Mouse (Mus musculus): ENCODE results near the gene Mrc2. TPM values are rescaled to one million over a fixed set of nuclear protein-coding genes. Genes with fewer than 3 reads are reported as not detected.

Gene Mrc2
- total and polyA plus RNA-seq, 2 experiments from 2014 or later = 4.2 to 21.4 TPM

- H3K27ac ChIP-seq = no peak overlapping the region
- WGBS = 87% methylated on average over 4 of the region's 4 CpGs
- DNase-seq (ENCODE audit: low spot score) (no peak), ATAC-seq (no peak)
- no peaks in the 10 kb centered on the region for H3K4me1 ChIP-seq (ENCODE audit: insufficient read depth, low read length)
- H3K9me3 ChIP-seq (ENCODE audit: low read length) = no peaks in the 10 kb centered on the region
- no peaks in the 10 kb centered on the region for H3K27me3 ChIP-seq (ENCODE audit: insufficient read depth, low read length)
- TF ChIP-seq CTCF (IDR thresholded peaks at IDR 0.05; ENCODE audit: low read depth) = no peak
- no peak overlapping the region for H3K4me3 ChIP-seq (ENCODE audit: low read length)
- peaks cover 25% of the 10 kb centered on the region for H3K36me3 ChIP-seq (ENCODE audit: insufficient read depth, low read length)
- no peak overlapping the region for H3K9ac ChIP-seq (replicated peaks; ENCODE audit: low read length)
- H3K4me2 ChIP-seq (ENCODE audit: low read depth, low read length) = no peak overlapping the region
Measured at GRCm38 (mm10) chr11:105261601-105262351, 30.7 kb upstream of the Mrc2 start.

GRCm38 (mm10) chr11:105264506-105264905, 27.9 kb upstream of the Mrc2 start:
- Histone ChIP-seq H3K27me3 (ENCODE audit: insufficient read depth, low read length) (no peaks in the 10 kb centered on the region), H3K9me3 (ENCODE audit: low read length) (no peaks in the 10 kb centered on the region), H3K4me1 (ENCODE audit: insufficient read depth, low read length) (no peaks in the 10 kb centered on the region), H3K27ac (no peak overlapping the region), H3K9ac (replicated peaks; ENCODE audit: low read length) (no peak overlapping the region), H3K4me3 (ENCODE audit: low read length) (no peak overlapping the region), H3K36me3 (ENCODE audit: insufficient read depth, low read length) (peaks cover 24% of the 10 kb centered on the region), H3K4me2 (ENCODE audit: low read depth, low read length) (no peak overlapping the region)
- no peak for ATAC-seq
- TF ChIP-seq CTCF (IDR thresholded peaks at IDR 0.05; ENCODE audit: low read depth) = no peak
- no peak for DNase-seq (ENCODE audit: low spot score)

- H3K36me3 ChIP-seq (ENCODE audit: insufficient read depth, low read length) = peaks cover 24% of the 10 kb centered on the region
- DNase-seq (ENCODE audit: low spot score) = no peak
- no peak for ATAC-seq
- H3K27me3 ChIP-seq (ENCODE audit: insufficient read depth, low read length) = no peaks in the 10 kb centered on the region
- H3K9me3 ChIP-seq (ENCODE audit: low read length) = no peaks in the 10 kb centered on the region
- H3K27ac ChIP-seq = no peak overlapping the region
- H3K4me1 ChIP-seq (ENCODE audit: insufficient read depth, low read length) = no peaks in the 10 kb centered on the region
- 92% methylated on average over 3 of the region's 3 CpGs for WGBS
- no peak overlapping the region for H3K9ac ChIP-seq (replicated peaks; ENCODE audit: low read length)
- no peak for TF ChIP-seq CTCF (IDR thresholded peaks at IDR 0.05; ENCODE audit: low read depth)
- no peak overlapping the region for H3K4me2 ChIP-seq (ENCODE audit: low read depth, low read length)
- no peak overlapping the region for H3K4me3 ChIP-seq (ENCODE audit: low read length)
Measured at GRCm38 (mm10) chr11:105264988-105265387, 27.5 kb upstream of the Mrc2 start.

- Histone ChIP-seq H3K4me2 (ENCODE audit: low read depth, low read length) (no peak overlapping the region), H3K27ac (no peak overlapping the region), H3K4me1 (ENCODE audit: insufficient read depth, low read length) (no peaks in the 10 kb centered on the region), H3K9me3 (ENCODE audit: low read length) (no peaks in the 10 kb centered on the region), H3K27me3 (ENCODE audit: insufficient read depth, low read length) (no peaks in the 10 kb centered on the region), H3K4me3 (ENCODE audit: low read length) (no peak overlapping the region), H3K36me3 (ENCODE audit: insufficient read depth, low read length) (peaks cover 14% of the 10 kb centered on the region), H3K9ac (replicated peaks; ENCODE audit: low read length) (no peak overlapping the region)
- ATAC-seq = peak; percentile 29; the same call in 1 of the 2 replicates
- WGBS = 19% methylated on average over 2 of the region's 2 CpGs
- peak; percentile 71 for TF ChIP-seq CTCF (IDR thresholded peaks at IDR 0.05; ENCODE audit: low read depth)
- peak; percentile 79 for DNase-seq (ENCODE audit: low spot score)
Measured at GRCm38 (mm10) chr11:105270155-105270554, 22.3 kb upstream of the Mrc2 start.

- Histone ChIP-seq H3K4me1 (ENCODE audit: insufficient read depth, low read length) (no peaks in the 10 kb centered on the region), H3K36me3 (ENCODE audit: insufficient read depth, low read length) (peaks cover 22% of the 10 kb centered on the region; the same call in 1 of the 2 replicates), H3K27ac (no peak overlapping the region), H3K4me2 (ENCODE audit: low read depth, low read length) (no peak overlapping the region), H3K9me3 (ENCODE audit: low read length) (no peaks in the 10 kb centered on the region), H3K27me3 (ENCODE audit: insufficient read depth, low read length) (no peaks in the 10 kb centered on the region), H3K9ac (replicated peaks; ENCODE audit: low read length) (no peak overlapping the region), H3K4me3 (ENCODE audit: low read length) (no peak overlapping the region)
- DNase-seq (ENCODE audit: low spot score) (no peak), ATAC-seq (no peak)
- no peak for TF ChIP-seq CTCF (IDR thresholded peaks at IDR 0.05; ENCODE audit: low read depth)
- 92% methylated on average over 6 of the region's 6 CpGs for WGBS
Measured at GRCm38 (mm10) chr11:105280456-105280855, 12.0 kb upstream of the Mrc2 start.

- ATAC-seq = no peak
- H3K36me3 ChIP-seq (ENCODE audit: insufficient read depth, low read length) = peaks cover 21% of the 10 kb centered on the region; the same call in 1 of the 2 replicates
- no peaks in the 10 kb centered on the region for H3K27me3 ChIP-seq (ENCODE audit: insufficient read depth, low read length)
- 85% methylated on average over 7 of the region's 7 CpGs for WGBS
- TF ChIP-seq CTCF (IDR thresholded peaks at IDR 0.05; ENCODE audit: low read depth) = no peak
- H3K4me2 ChIP-seq (ENCODE audit: low read depth, low read length) = no peak overlapping the region
- no peak for DNase-seq (ENCODE audit: low spot score)
- H3K9me3 ChIP-seq (ENCODE audit: low read length) = no peaks in the 10 kb centered on the region
- H3K27ac ChIP-seq = no peak overlapping the region
- no peak overlapping the region for H3K9ac ChIP-seq (replicated peaks; ENCODE audit: low read length)
- no peak overlapping the region for H3K4me3 ChIP-seq (ENCODE audit: low read length)
- H3K4me1 ChIP-seq (ENCODE audit: insufficient read depth, low read length) = no peaks in the 10 kb centered on the region
Measured at GRCm38 (mm10) chr11:105281291-105281690, 11.2 kb upstream of the Mrc2 start.

GRCm38 (mm10) chr11:105281763-105282459, 10.5 kb upstream of the Mrc2 start:
- no peak overlapping the region for H3K4me2 ChIP-seq (ENCODE audit: low read depth, low read length)
- no peaks in the 10 kb centered on the region for H3K27me3 ChIP-seq (ENCODE audit: insufficient read depth, low read length)
- peaks cover 15% of the 10 kb centered on the region; the same call in 1 of the 2 replicates for H3K36me3 ChIP-seq (ENCODE audit: insufficient read depth, low read length)
- TF ChIP-seq CTCF (IDR thresholded peaks at IDR 0.05; ENCODE audit: low read depth) = no peak
- no peak overlapping the region for H3K4me3 ChIP-seq (ENCODE audit: low read length)
- H3K27ac ChIP-seq = no peak overlapping the region
- DNase-seq (ENCODE audit: low spot score) (peak; percentile 14), ATAC-seq (no peak)
- no peaks in the 10 kb centered on the region for H3K4me1 ChIP-seq (ENCODE audit: insufficient read depth, low read length)
- 69% methylated on average over 12 of the region's 12 CpGs for WGBS
- no peaks in the 10 kb centered on the region for H3K9me3 ChIP-seq (ENCODE audit: low read length)
- no peak overlapping the region for H3K9ac ChIP-seq (replicated peaks; ENCODE audit: low read length)
